Mouse (Mus musculus) right cerebral cortex, adult 18-20 months (tissue): ENCODE measurements around the gene Sptbn1.
A peak's percentile ranks its signal among the peaks of the same experiment; 100 is the strongest.

Experiments used
- DNase-seq: peaks from one replicate; pipeline ENCODE4 v3.0.0; 2022; ENCODE audit warnings: mixed read lengths

The Sptbn1 gene

GRCm38 (mm10) chr11:30165861-30166550 lies 102.0 kb downstream of the Sptbn1 start:
- no peak for DNase-seq

- DNase-seq, result no peak
Measured at GRCm38 (mm10) chr11:30164515-30165214, 103.3 kb downstream of the Sptbn1 start.

- DNase-seq, result no peak
Measured at GRCm38 (mm10) chr11:30163870-30164269, 104.1 kb downstream of the Sptbn1 start.

- DNase-seq, result no peak
Measured at GRCm38 (mm10) chr11:30163081-30163480, 104.9 kb downstream of the Sptbn1 start.

GRCm38 (mm10) chr11:30161744-30162143 lies 106.2 kb downstream of the Sptbn1 start:
- DNase-seq, result no peak

GRCm38 (mm10) chr11:30161173-30161650 lies 106.8 kb downstream of the Sptbn1 start:
- DNase-seq, result peak; percentile 49

- no peak for DNase-seq
Measured at GRCm38 (mm10) chr11:30160625-30161172, 107.3 kb downstream of the Sptbn1 start.

- no peak for DNase-seq
Measured at GRCm38 (mm10) chr11:30159545-30160255, 108.3 kb downstream of the Sptbn1 start.

- DNase-seq, result no peak
Measured at GRCm38 (mm10) chr11:30158028-30158700, 109.8 kb downstream of the Sptbn1 start.

- DNase-seq, result no peak
Measured at GRCm38 (mm10) chr11:30155887-30156286, 112.1 kb downstream of the Sptbn1 start.

DNA sequence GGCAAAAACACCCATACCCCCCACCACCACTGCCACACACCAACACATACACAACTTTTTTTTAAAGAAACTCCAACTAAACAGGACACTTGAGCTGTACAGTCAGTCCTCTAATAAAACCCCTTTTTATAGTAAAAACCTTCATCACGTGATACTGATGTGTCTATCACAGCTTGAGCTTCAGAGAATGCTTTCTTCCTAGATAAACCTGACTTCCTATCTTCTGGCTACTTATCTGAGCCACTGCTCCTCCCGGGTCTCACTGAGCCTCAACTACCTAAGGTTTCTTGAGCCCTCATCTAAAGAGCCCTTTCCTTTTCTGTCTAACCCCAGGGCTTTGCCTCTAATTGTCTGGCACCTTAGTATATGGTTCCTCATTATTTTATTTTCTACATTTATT lies 113.0 kb downstream of the Sptbn1 start:
- DNase-seq, result no peak

GRCm38 (mm10) chr11:30148888-30149287 lies 119.1 kb downstream of the Sptbn1 start:
- no peak for DNase-seq

DNA sequence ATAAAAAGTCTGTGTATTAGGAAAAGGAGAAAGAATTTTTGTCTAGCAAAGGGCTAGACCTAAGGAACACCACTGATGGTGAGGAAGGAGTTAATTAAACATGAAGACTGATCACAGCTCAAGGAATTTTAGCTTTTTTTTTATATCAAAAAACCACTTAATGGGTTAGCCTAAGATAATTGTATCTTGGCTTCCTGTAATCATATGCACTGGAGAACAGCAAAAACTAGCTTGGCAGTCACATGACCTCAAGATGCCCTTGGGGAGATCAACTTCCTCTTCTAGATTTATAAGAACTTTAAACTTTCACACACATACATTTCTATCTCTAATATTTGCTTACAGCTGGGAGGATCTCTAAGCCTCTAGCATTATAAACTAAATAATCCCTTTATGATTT lies 119.6 kb downstream of the Sptbn1 start:
- no peak for DNase-seq

DNA sequence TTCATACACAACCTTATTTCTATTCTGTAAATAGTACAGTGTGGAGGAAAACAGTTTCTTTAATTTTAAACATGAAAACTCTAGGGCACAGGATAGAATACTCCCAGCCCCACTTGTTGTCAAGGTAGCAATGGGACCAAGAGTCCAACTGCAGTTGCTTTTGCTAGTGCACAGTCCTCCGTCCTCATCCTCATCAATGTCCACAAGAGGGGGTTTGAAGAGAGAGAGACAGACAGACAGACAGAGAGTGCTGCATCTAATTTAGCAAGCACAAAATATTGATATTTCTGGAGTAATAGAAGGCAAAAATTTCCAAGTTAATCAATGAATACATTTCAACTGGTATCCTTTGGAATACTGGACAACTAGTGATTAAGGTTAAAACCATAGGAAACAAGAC lies 120.1 kb downstream of the Sptbn1 start:
- DNase-seq, result no peak

DNA sequence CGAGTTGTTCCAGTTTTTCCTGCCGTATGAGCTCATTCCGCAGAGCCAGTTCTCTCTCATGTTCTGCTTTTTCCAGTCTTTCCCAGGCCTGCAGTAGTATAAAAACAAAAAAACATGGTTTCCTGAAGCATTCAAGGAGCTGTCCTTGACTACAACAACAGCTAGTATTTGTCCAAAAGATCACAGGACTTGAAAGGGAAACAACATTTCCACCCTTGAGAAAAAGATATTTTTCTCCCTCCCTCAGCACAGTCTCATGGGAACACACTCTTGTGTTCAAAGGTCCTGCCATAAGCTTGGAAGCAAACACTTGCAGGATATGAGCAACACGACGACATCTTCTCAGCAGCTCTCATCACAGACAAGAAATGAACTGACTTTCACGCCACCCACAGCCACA lies 124.9 kb downstream of the Sptbn1 start:
- no peak for DNase-seq

- DNase-seq, result no peak
Measured at GRCm38 (mm10) chr11:30139165-30139826, 128.7 kb downstream of the Sptbn1 start.

DNA sequence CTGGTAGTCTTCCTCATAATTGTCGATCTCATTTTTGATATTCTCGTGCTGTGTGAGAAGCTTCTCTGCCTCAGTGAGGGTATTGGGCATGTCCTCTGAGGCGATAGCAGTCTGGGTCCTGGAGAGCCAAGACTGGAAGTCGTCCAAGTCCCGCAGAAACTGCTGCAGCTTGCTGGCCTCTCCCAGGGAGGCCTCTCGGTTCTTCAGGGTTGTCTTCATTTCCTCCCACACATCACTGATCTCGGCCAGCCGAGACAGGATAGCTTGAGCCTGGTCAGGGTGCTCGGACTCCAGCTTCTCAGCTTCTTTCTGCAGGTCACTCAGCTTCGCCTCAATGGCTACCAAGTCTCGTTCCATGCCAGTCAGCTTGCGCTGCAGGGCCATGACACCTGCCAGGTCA lies 130.9 kb downstream of the Sptbn1 start:
- DNase-seq, result no peak

- DNase-seq, result no peak
Measured at GRCm38 (mm10) chr11:30134058-30134457, 133.9 kb downstream of the Sptbn1 start.

- no peak for DNase-seq
Measured at GRCm38 (mm10) chr11:30132581-30132980, 135.4 kb downstream of the Sptbn1 start.

GRCm38 (mm10) chr11:30131640-30132039 lies 136.3 kb downstream of the Sptbn1 start:
- no peak for DNase-seq

GRCm38 (mm10) chr11:30129339-30129738 lies 138.6 kb downstream of the Sptbn1 start:
- no peak for DNase-seq

- DNase-seq, result no peak
Measured at GRCm38 (mm10) chr11:30126840-30127239, 141.1 kb downstream of the Sptbn1 start.
